9 mouse cellular contexts compared by ENCODE assay signal in genomic region chr19:47397882-47398671, GRCm38 (mm10).
DNase-seq lines count a peak whose midpoint lies in the region; ATAC-seq and TF ChIP-seq lines count a peak whose summit lies in the region.
"Had no signal": no experiment of that assay in that cellular context is flagged by ENCODE, and none has a peak within 500 bp of the region (broad histone marks: within the 10 kb centered on the region; RNA-seq: fewer than 3 reads in every experiment).

No protein-coding gene starts in this region.

- no peak for TF ChIP-seq CTCF in E14TG2a.4 (conservative IDR thresholded peaks at IDR 0.05; ENCODE audit: low read length)

- H3K4me3 ChIP-seq in forebrain, embryonic 10.5 days: no peak overlapping the region
- no peak overlapping the region for H3K4me3 ChIP-seq in forebrain, embryonic 11.5 days (ENCODE audit: low read depth, low read length)
- H3K4me3 ChIP-seq in E14TG2a.4 (replicated peaks; ENCODE audit: low read length): peak overlapping the region; percentile 58
- no peak overlapping the region for H3K4me3 ChIP-seq in heart, embryonic 11.5 days (ENCODE audit: low read depth, low read length)
- H3K4me3 ChIP-seq in limb, embryonic 12.5 days (replicated peaks): no peak overlapping the region
- H3K4me3 ChIP-seq: midbrain, embryonic 12.5 days had no signal

- peaks cover 35% of the 10 kb centered on the region for H3K4me1 ChIP-seq in forebrain, embryonic 10.5 days
- no peaks in the 10 kb centered on the region for H3K4me1 ChIP-seq in forebrain, embryonic 11.5 days (replicated peaks; ENCODE audit: control insufficient read depth, insufficient read depth, low read length)
- H3K4me1 ChIP-seq in E14TG2a.4 (replicated peaks; ENCODE audit: low read depth, low read length): peaks cover 60% of the 10 kb centered on the region
- H3K4me1 ChIP-seq in heart, embryonic 11.5 days (ENCODE audit: control insufficient read depth, insufficient read depth, low read length): peaks cover 24% of the 10 kb centered on the region
- peaks cover 36% of the 10 kb centered on the region for H3K4me1 ChIP-seq in limb, embryonic 12.5 days (replicated peaks)

- DNase-seq in forebrain, embryonic 10.5 days (ENCODE audit: extremely low spot score, low spot score): no peak
- no peak for DNase-seq in forebrain, embryonic 11.5 days (ENCODE audit: low spot score)
- no peak for DNase-seq in thymus, postnatal 25 days
- DNase-seq in embryo, embryonic 9.5 days (ENCODE audit: extremely low spot score): no peak
- no peak for DNase-seq in urinary bladder, adult 2 months (ENCODE audit: low spot score)

- no peak overlapping the region for H3K9ac ChIP-seq in forebrain, embryonic 11.5 days (ENCODE audit: low read length)
- H3K9ac ChIP-seq in heart, embryonic 11.5 days (ENCODE audit: low read depth, low read length): 0 out of 2 replicates have a peak overlapping the region, but pooled peaks have one; percentile 1
- 0 out of 2 replicates have a peak overlapping the region, but pooled peaks have one; percentile 5 for H3K9ac ChIP-seq in limb, embryonic 12.5 days (replicated peaks)
- H3K9ac ChIP-seq: midbrain, embryonic 12.5 days had no signal

- peak overlapping the region; percentile 60; the same call in 1 of the 2 replicates for H3K27ac ChIP-seq in forebrain, embryonic 10.5 days
- no peak overlapping the region for H3K27ac ChIP-seq in forebrain, embryonic 11.5 days (ENCODE audit: low read depth, low read length)
- H3K27ac ChIP-seq in heart, embryonic 11.5 days (ENCODE audit: low read depth, low read length): 0 out of 2 replicates have a peak overlapping the region, but pooled peaks have one; percentile 0
- peak overlapping the region; percentile 74 for H3K27ac ChIP-seq in limb, embryonic 12.5 days
- H3K27ac ChIP-seq: midbrain, embryonic 12.5 days had no signal

- ATAC-seq in forebrain, embryonic 11.5 days (replicated peaks; ENCODE audit: low FRiP score): no peak
- ATAC-seq in heart, embryonic 11.5 days (replicated peaks; ENCODE audit: insufficient number of reproducible peaks, low FRiP score, low TSS enrichment): no peak
- ATAC-seq in limb, embryonic 12.5 days (ENCODE audit: insufficient number of reproducible peaks, insufficient read depth, low FRiP score, low TSS enrichment, low read depth): peak; percentile 45

- H3K4me2 ChIP-seq in forebrain, embryonic 11.5 days (ENCODE audit: low read depth, low read length, severe bottlenecking): no peak overlapping the region
- H3K4me2 ChIP-seq in heart, embryonic 11.5 days: no peak overlapping the region
- no peak overlapping the region for H3K4me2 ChIP-seq in limb, embryonic 12.5 days
- H3K4me2 ChIP-seq: midbrain, embryonic 12.5 days had no signal

- WGBS in forebrain, embryonic 10.5 days: 71% methylated on average over 18 of the region's 18 CpGs
- WGBS in forebrain, embryonic 11.5 days: 67% methylated on average over 18 of the region's 18 CpGs
- 58% methylated on average over 18 of the region's 18 CpGs for WGBS in heart, embryonic 11.5 days (ENCODE audit: insufficient replicate concordance)
- WGBS in limb, embryonic 12.5 days: 38% methylated on average over 18 of the region's 18 CpGs

- H3K27me3 ChIP-seq in forebrain, embryonic 10.5 days (ENCODE audit: poor library complexity, severe bottlenecking): no peaks in the 10 kb centered on the region
- no peaks in the 10 kb centered on the region for H3K27me3 ChIP-seq in forebrain, embryonic 11.5 days (ENCODE audit: control insufficient read depth, insufficient read depth, low read length)
- no peaks in the 10 kb centered on the region for H3K27me3 ChIP-seq in E14TG2a.4 (ENCODE audit: insufficient read depth, low read length)
- no peaks in the 10 kb centered on the region for H3K27me3 ChIP-seq in heart, embryonic 11.5 days (ENCODE audit: control insufficient read depth, insufficient read depth, low read length)
- no peaks in the 10 kb centered on the region for H3K27me3 ChIP-seq in limb, embryonic 12.5 days
- H3K27me3 ChIP-seq: midbrain, embryonic 12.5 days had no signal

- H3K9me3 ChIP-seq in forebrain, embryonic 10.5 days: no peaks in the 10 kb centered on the region
- H3K9me3 ChIP-seq in forebrain, embryonic 11.5 days (ENCODE audit: control insufficient read depth, low read length): no peaks in the 10 kb centered on the region
- H3K9me3 ChIP-seq in E14TG2a.4 (ENCODE audit: low read length): no peaks in the 10 kb centered on the region
- H3K9me3 ChIP-seq in heart, embryonic 11.5 days (replicated peaks; ENCODE audit: control insufficient read depth, low read length): no peaks in the 10 kb centered on the region
- no peaks in the 10 kb centered on the region for H3K9me3 ChIP-seq in limb, embryonic 12.5 days
- H3K9me3 ChIP-seq: midbrain, embryonic 12.5 days had no signal

- peaks cover 7% of the 10 kb centered on the region; the same call in 1 of the 2 replicates for H3K36me3 ChIP-seq in forebrain, embryonic 10.5 days (replicated peaks)
- no peaks in the 10 kb centered on the region for H3K36me3 ChIP-seq in forebrain, embryonic 11.5 days (ENCODE audit: control insufficient read depth, insufficient read depth, low read length)
- H3K36me3 ChIP-seq in E14TG2a.4 (ENCODE audit: insufficient read depth, low read length): peaks cover 5% of the 10 kb centered on the region; the same call in 1 of the 2 replicates
- no peaks in the 10 kb centered on the region for H3K36me3 ChIP-seq in heart, embryonic 11.5 days (ENCODE audit: control insufficient read depth, insufficient read depth, low read length)
- peaks cover 4% of the 10 kb centered on the region; the same call in 1 of the 2 replicates for H3K36me3 ChIP-seq in limb, embryonic 12.5 days
- H3K36me3 ChIP-seq: midbrain, embryonic 12.5 days had no signal
